Mouse (Mus musculus): ENCODE measurements around the gene Fabp1.

DNA sequence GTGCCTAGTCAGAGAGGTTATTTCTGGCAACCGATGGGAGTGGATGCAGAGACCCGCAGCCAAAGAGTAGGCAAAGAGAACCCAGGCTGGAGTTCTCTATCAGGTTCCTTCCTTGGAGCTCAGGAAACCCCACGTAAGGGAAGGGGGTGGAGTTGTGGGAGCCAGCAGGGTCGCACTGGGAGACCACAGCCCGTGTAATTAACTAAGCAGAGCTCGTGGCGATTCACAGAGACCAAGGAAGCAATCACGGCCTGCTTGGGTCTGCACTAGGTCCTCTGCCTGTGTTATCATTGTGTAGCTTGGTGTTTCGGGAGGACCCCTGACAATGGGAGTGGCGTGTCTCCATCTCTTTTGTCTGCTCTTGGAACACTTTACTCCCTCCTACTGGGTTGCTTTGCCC, 48.5 kb upstream of the Fabp1 start:
- TF ChIP-seq CTCF (IDR thresholded peaks at IDR 0.05; ENCODE audit: low read depth, low read length) (no peak), GATA1 (IDR thresholded peaks at IDR 0.05; ENCODE audit: borderline replicate concordance, low read length) (no peak), POLR2AphosphoS5 (IDR thresholded peaks at IDR 0.05; ENCODE audit: insufficient replicate concordance, low read depth, low read length) (no peak), TAL1 (conservative IDR thresholded peaks at IDR 0.05; ENCODE audit: low read depth, low read length) (no peak), GATA2 (IDR thresholded peaks at IDR 0.05; ENCODE audit: borderline replicate concordance, low read depth, low read length) (no peak)

All from G1E (cell line).